Comparison of ENCODE assay signal across 8 mouse cellular contexts in the genomic region with DNA sequence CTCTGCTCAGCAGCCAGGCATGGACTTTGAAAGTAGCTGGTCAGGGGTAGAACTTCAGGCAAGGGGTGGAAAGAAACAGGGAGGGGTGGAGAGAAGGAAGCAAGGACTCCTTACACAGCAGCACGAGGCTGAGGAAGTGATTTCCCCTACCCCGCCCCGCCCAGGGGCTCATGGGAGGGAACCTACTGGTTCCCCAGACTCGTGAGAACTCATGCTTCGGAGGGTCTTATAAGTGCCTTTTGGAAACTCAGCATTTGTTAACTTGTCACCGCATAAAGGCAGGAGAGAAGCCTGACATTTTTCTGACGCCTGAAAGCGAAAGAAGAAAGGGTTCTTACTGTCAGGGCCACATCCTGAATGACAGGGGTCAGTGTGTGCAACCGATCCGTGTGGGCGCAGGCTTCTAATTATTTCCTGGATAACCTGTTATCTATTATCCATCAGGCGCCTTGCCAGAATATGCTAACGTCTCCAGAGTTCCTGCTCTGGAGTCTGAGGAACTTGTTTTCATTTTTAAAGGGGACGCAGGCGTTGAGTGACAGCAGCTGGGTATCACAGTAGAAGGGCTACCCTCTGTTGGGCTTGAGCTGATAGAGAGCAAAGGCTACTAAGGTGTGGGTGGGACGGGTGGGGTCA.
DNase-seq lines count a peak whose midpoint lies in the region; ATAC-seq and TF ChIP-seq lines count a peak whose summit lies in the region.

No protein-coding gene starts in this region.

- 40% methylated on average over 16 of the region's 16 CpGs for WGBS in forebrain, embryonic 10.5 days
- 27% methylated on average over 16 of the region's 16 CpGs for WGBS in forebrain, postnatal 0 days
- WGBS in limb, embryonic 10.5 days, result 30% methylated on average over 16 of the region's 16 CpGs

- peak; percentile 30 for DNase-seq in forebrain, embryonic 10.5 days (ENCODE audit: extremely low spot score, low spot score)
- DNase-seq in forebrain, postnatal 0 days, result no peak
- DNase-seq in embryo, embryonic 11 days, result peak; percentile 70
- DNase-seq in heart, postnatal 36 days, result peak; percentile 33 to 44
- DNase-seq in limb, embryonic 10.5 days (ENCODE audit: low spot score), result no peak
- DNase-seq in mesoderm, embryonic 11.5 days (ENCODE audit: low read depth, low spot score), result peak; percentile 39
- DNase-seq in thymus, postnatal 10 days (ENCODE audit: low spot score in 2 of 2), result peak; percentile 29 to 36
- DNase-seq in cerebellum, postnatal 25 days, result no peak

- no peak for TF ChIP-seq CTCF in forebrain, postnatal 0 days (IDR thresholded peaks at IDR 0.05; ENCODE audit: low read depth)

- 0 out of 2 replicates have a peak overlapping the region, but pooled peaks have one; percentile 10 for H3K4me3 ChIP-seq in forebrain, embryonic 10.5 days
- H3K4me3 ChIP-seq in forebrain, postnatal 0 days (ENCODE audit: low read depth, low read length), result no peak overlapping the region
- H3K4me3 ChIP-seq in limb, embryonic 10.5 days, result peak overlapping the region; percentile 16; the same call in 1 of the 2 replicates

- H3K4me2 ChIP-seq in forebrain, postnatal 0 days (ENCODE audit: low read depth), result no peak overlapping the region

- peak overlapping the region; percentile 67 for H3K27ac ChIP-seq in forebrain, embryonic 10.5 days
- H3K27ac ChIP-seq in forebrain, postnatal 0 days (ENCODE audit: low read depth, low read length), result no peak overlapping the region
- H3K27ac ChIP-seq in limb, embryonic 10.5 days, result peak overlapping the region; percentile 50; the same call in 1 of the 2 replicates

- intact Hi-C loops in heart, postnatal 36 days (cut with DNase I), result no loop called here

- no peaks in the 10 kb centered on the region for H3K9me3 ChIP-seq in forebrain, embryonic 10.5 days
- H3K9me3 ChIP-seq in forebrain, postnatal 0 days (ENCODE audit: low read length), result no peaks in the 10 kb centered on the region
- H3K9me3 ChIP-seq in limb, embryonic 10.5 days (replicated peaks), result no peaks in the 10 kb centered on the region

- no peak for ATAC-seq in forebrain, postnatal 0 days

- 0 out of 2 replicates have a peak, but pooled peaks cover 6% of the 10 kb centered on the region for H3K27me3 ChIP-seq in forebrain, embryonic 10.5 days (ENCODE audit: poor library complexity, severe bottlenecking)
- no peaks in the 10 kb centered on the region for H3K27me3 ChIP-seq in forebrain, postnatal 0 days (ENCODE audit: insufficient read depth, low read length)
- H3K27me3 ChIP-seq in limb, embryonic 10.5 days (ENCODE audit: low read depth, poor library complexity, severe bottlenecking), result peaks cover 13% of the 10 kb centered on the region

- H3K9ac ChIP-seq in forebrain, postnatal 0 days, result no peak overlapping the region

- H3K4me1 ChIP-seq in forebrain, embryonic 10.5 days, result peaks cover 24% of the 10 kb centered on the region
- H3K4me1 ChIP-seq in forebrain, postnatal 0 days (ENCODE audit: insufficient read depth), result no peaks in the 10 kb centered on the region; the same call in 1 of the 2 replicates
- peaks cover 18% of the 10 kb centered on the region for H3K4me1 ChIP-seq in limb, embryonic 10.5 days

- no peaks in the 10 kb centered on the region for H3K36me3 ChIP-seq in forebrain, embryonic 10.5 days (replicated peaks)
- no peaks in the 10 kb centered on the region for H3K36me3 ChIP-seq in forebrain, postnatal 0 days (ENCODE audit: insufficient read depth)
- H3K36me3 ChIP-seq in limb, embryonic 10.5 days, result no peaks in the 10 kb centered on the region

Comparison
In these comparisons a context has a peak if more than half of its experiments do, and no peak if none do; other contexts are left out.
1. DNase-seq: peak in forebrain, embryonic 10.5 days (single experiment), embryo, embryonic 11 days (single experiment), heart, postnatal 36 days (2 of 2), mesoderm, embryonic 11.5 days (single experiment) and thymus, postnatal 10 days (2 of 2); none in forebrain, postnatal 0 days (single experiment), limb, embryonic 10.5 days (single experiment) and cerebellum, postnatal 25 days (0 of 2).